Mouse (Mus musculus): ENCODE measurements around the gene Prim2. TPM values are rescaled to one million over a fixed set of nuclear protein-coding genes. Genes with fewer than 3 reads are reported as not detected.
A peak's percentile ranks its signal among the peaks of the same experiment; 100 is the strongest.

Gene Prim2
- polyA plus RNA-seq, 1 experiment from 2014 or later, result 26.1 TPM

- WGBS, result 100% methylated on average over 2 of the region's 2 CpGs
- H3K27me3 ChIP-seq, result no peaks in the 10 kb centered on the region
- no peaks in the 10 kb centered on the region for H3K9me3 ChIP-seq
- ATAC-seq (ENCODE audit: low FRiP score), result no peak
- H3K4me2 ChIP-seq, result no peak overlapping the region
- H3K36me3 ChIP-seq, result no peaks in the 10 kb centered on the region
- no peak overlapping the region for H3K4me3 ChIP-seq
- no peak overlapping the region for H3K27ac ChIP-seq
- no peak overlapping the region for H3K9ac ChIP-seq
- peaks cover 13% of the 10 kb centered on the region for H3K4me1 ChIP-seq (replicated peaks)
These were observed 139.1 kb downstream of the Prim2 start for GRCm38 (mm10) chr1:33530491-33530890.

GRCm38 (mm10) chr1:33529543-33530232, 139.9 kb downstream of the Prim2 start:
- Histone ChIP-seq H3K4me1 (replicated peaks) (peaks cover 13% of the 10 kb centered on the region), H3K4me2 (no peak overlapping the region), H3K4me3 (no peak overlapping the region), H3K9ac (no peak overlapping the region), H3K27me3 (no peaks in the 10 kb centered on the region), H3K27ac (no peak overlapping the region), H3K36me3 (no peaks in the 10 kb centered on the region), H3K9me3 (no peaks in the 10 kb centered on the region)
- WGBS, result 88% methylated on average over 8 of the region's 8 CpGs
- ATAC-seq (ENCODE audit: low FRiP score), result no peak

- ATAC-seq (ENCODE audit: low FRiP score), result no peak
- Histone ChIP-seq H3K9ac (no peak overlapping the region), H3K9me3 (no peaks in the 10 kb centered on the region), H3K27ac (no peak overlapping the region), H3K4me3 (no peak overlapping the region), H3K4me1 (replicated peaks) (peaks cover 13% of the 10 kb centered on the region), H3K36me3 (no peaks in the 10 kb centered on the region), H3K4me2 (no peak overlapping the region), H3K27me3 (no peaks in the 10 kb centered on the region)
- 75% methylated on average over 6 of the region's 6 CpGs for WGBS
These were observed 142.2 kb downstream of the Prim2 start for GRCm38 (mm10) chr1:33527352-33527863.

- no peaks in the 10 kb centered on the region for H3K27me3 ChIP-seq
- H3K36me3 ChIP-seq, result no peaks in the 10 kb centered on the region
- H3K9ac ChIP-seq, result no peak overlapping the region
- H3K4me1 ChIP-seq (replicated peaks), result no peaks in the 10 kb centered on the region
- H3K4me3 ChIP-seq, result no peak overlapping the region
- no peak overlapping the region for H3K27ac ChIP-seq
- no peaks in the 10 kb centered on the region for H3K9me3 ChIP-seq
- WGBS, result 92% methylated on average over 5 of the region's 5 CpGs
- ATAC-seq (ENCODE audit: low FRiP score), result no peak
- no peak overlapping the region for H3K4me2 ChIP-seq
These were observed 146.4 kb downstream of the Prim2 start for GRCm38 (mm10) chr1:33523223-33523622.

GRCm38 (mm10) chr1:33515124-33515523, 154.5 kb downstream of the Prim2 start:
- Histone ChIP-seq H3K9me3 (no peaks in the 10 kb centered on the region), H3K4me2 (no peak overlapping the region), H3K4me3 (no peak overlapping the region), H3K27me3 (no peaks in the 10 kb centered on the region), H3K36me3 (no peaks in the 10 kb centered on the region), H3K4me1 (replicated peaks) (no peaks in the 10 kb centered on the region), H3K27ac (no peak overlapping the region), H3K9ac (no peak overlapping the region)
- ATAC-seq (ENCODE audit: low FRiP score), result no peak
- 85% methylated on average over 8 of the region's 8 CpGs for WGBS

GRCm38 (mm10) chr1:33511310-33511709, 158.3 kb downstream of the Prim2 start:
- H3K36me3 ChIP-seq, result no peaks in the 10 kb centered on the region
- H3K9me3 ChIP-seq, result no peaks in the 10 kb centered on the region
- WGBS, result 98% methylated on average over 4 of the region's 4 CpGs
- no peaks in the 10 kb centered on the region for H3K27me3 ChIP-seq
- H3K4me2 ChIP-seq, result no peak overlapping the region
- no peak overlapping the region for H3K9ac ChIP-seq
- H3K4me1 ChIP-seq (replicated peaks), result no peaks in the 10 kb centered on the region
- no peak for ATAC-seq (ENCODE audit: low FRiP score)
- no peak overlapping the region for H3K4me3 ChIP-seq
- no peak overlapping the region for H3K27ac ChIP-seq

- Histone ChIP-seq H3K9me3 (no peaks in the 10 kb centered on the region), H3K4me1 (replicated peaks) (no peaks in the 10 kb centered on the region), H3K9ac (no peak overlapping the region), H3K27ac (no peak overlapping the region), H3K4me3 (no peak overlapping the region), H3K36me3 (no peaks in the 10 kb centered on the region), H3K27me3 (no peaks in the 10 kb centered on the region), H3K4me2 (no peak overlapping the region)
- no peak for ATAC-seq (ENCODE audit: low FRiP score)
- WGBS, result 94% methylated on average over 5 of the region's 5 CpGs
These were observed 165.2 kb downstream of the Prim2 start for GRCm38 (mm10) chr1:33504371-33504770.

- no peak overlapping the region for H3K4me3 ChIP-seq
- H3K27me3 ChIP-seq, result no peaks in the 10 kb centered on the region
- no peaks in the 10 kb centered on the region for H3K36me3 ChIP-seq
- 86% methylated on average over 7 of the region's 7 CpGs for WGBS
- no peak overlapping the region for H3K4me2 ChIP-seq
- H3K9ac ChIP-seq, result no peak overlapping the region
- no peak overlapping the region; the same call in 1 of the 2 replicates for H3K27ac ChIP-seq
- H3K9me3 ChIP-seq, result no peaks in the 10 kb centered on the region
- no peak for ATAC-seq (ENCODE audit: low FRiP score)
- no peaks in the 10 kb centered on the region for H3K4me1 ChIP-seq (replicated peaks)
These were observed 166.7 kb downstream of the Prim2 start for GRCm38 (mm10) chr1:33502890-33503289.

- Histone ChIP-seq H3K36me3 (no peaks in the 10 kb centered on the region), H3K4me3 (no peak overlapping the region), H3K4me2 (no peak overlapping the region), H3K27ac (no peak overlapping the region), H3K4me1 (replicated peaks) (no peaks in the 10 kb centered on the region), H3K9me3 (no peaks in the 10 kb centered on the region), H3K9ac (no peak overlapping the region), H3K27me3 (no peaks in the 10 kb centered on the region)
- 61% methylated on average over 1 of the region's 1 CpGs for WGBS
- no peak for ATAC-seq (ENCODE audit: low FRiP score)
These were observed 167.3 kb downstream of the Prim2 start for GRCm38 (mm10) chr1:33502298-33502697.

GRCm38 (mm10) chr1:33500111-33500510, 169.5 kb downstream of the Prim2 start:
- Histone ChIP-seq H3K27ac (no peak overlapping the region), H3K36me3 (no peaks in the 10 kb centered on the region), H3K4me1 (replicated peaks) (peaks cover 9% of the 10 kb centered on the region), H3K27me3 (no peaks in the 10 kb centered on the region), H3K9ac (no peak overlapping the region), H3K4me3 (no peak overlapping the region), H3K9me3 (no peaks in the 10 kb centered on the region), H3K4me2 (no peak overlapping the region)
- no peak for ATAC-seq (ENCODE audit: low FRiP score)
- 90% methylated on average over 9 of the region's 9 CpGs for WGBS

GRCm38 (mm10) chr1:33499603-33500002, 170.0 kb downstream of the Prim2 start:
- Histone ChIP-seq H3K9me3 (no peaks in the 10 kb centered on the region), H3K4me1 (replicated peaks) (peaks cover 13% of the 10 kb centered on the region), H3K27ac (no peak overlapping the region), H3K4me3 (no peak overlapping the region), H3K27me3 (no peaks in the 10 kb centered on the region), H3K36me3 (no peaks in the 10 kb centered on the region), H3K4me2 (no peak overlapping the region), H3K9ac (no peak overlapping the region)
- WGBS, result 82% methylated on average over 4 of the region's 4 CpGs
- no peak for ATAC-seq (ENCODE audit: low FRiP score)

GRCm38 (mm10) chr1:33496128-33496527, 173.5 kb downstream of the Prim2 start:
- Histone ChIP-seq H3K9me3 (no peaks in the 10 kb centered on the region), H3K27ac (no peak overlapping the region), H3K4me2 (no peak overlapping the region), H3K9ac (no peak overlapping the region), H3K36me3 (no peaks in the 10 kb centered on the region), H3K4me1 (replicated peaks) (peaks cover 17% of the 10 kb centered on the region), H3K27me3 (no peaks in the 10 kb centered on the region), H3K4me3 (no peak overlapping the region)
- WGBS, result 82% methylated on average over 4 of the region's 4 CpGs
- no peak for ATAC-seq (ENCODE audit: low FRiP score)

- Histone ChIP-seq H3K4me2 (no peak overlapping the region), H3K4me3 (no peak overlapping the region), H3K9me3 (no peaks in the 10 kb centered on the region), H3K36me3 (no peaks in the 10 kb centered on the region), H3K27me3 (no peaks in the 10 kb centered on the region), H3K27ac (peak overlapping the region; percentile 53), H3K4me1 (replicated peaks) (peaks cover 17% of the 10 kb centered on the region), H3K9ac (no peak overlapping the region)
- ATAC-seq (ENCODE audit: low FRiP score), result no peak
- WGBS, result 43% methylated on average over 3 of the region's 3 CpGs
These were observed 174.0 kb downstream of the Prim2 start for GRCm38 (mm10) chr1:33495586-33495985.
